Mouse (Mus musculus): ENCODE measurements around the gene Asxl1. TPM values are rescaled to one million over a fixed set of nuclear protein-coding genes. Genes with fewer than 3 reads are reported as not detected.

The Asxl1 gene
- total and polyA plus RNA-seq, 3 experiments: 15.2 to 35.5 TPM; not detected in 1

- no peaks in the 10 kb centered on the region; the same call in 1 of the 2 replicates for H3K79me2 ChIP-seq (ENCODE audit: control insufficient read depth, insufficient read depth, low read length, poor library complexity)
- no peak overlapping the region for H3K9ac ChIP-seq (ENCODE audit: control insufficient read depth, low read depth, low read length, poor library complexity, severe bottlenecking)
- DNase-seq (ENCODE audit: low read depth, low spot score): no peak
- H3K36me3 ChIP-seq (ENCODE audit: control insufficient read depth in 1 of 2, insufficient read depth in 2 of 2, low read length in 2 of 2): peaks cover 0 to 39% of the 10 kb centered on the region in 2 experiments; a peak in 2 of 4 replicates
- no peaks in the 10 kb centered on the region for H3K4me1 ChIP-seq (ENCODE audit: control insufficient read depth in 1 of 2, insufficient read depth in 2 of 2, low read length in 2 of 2)
- H3K27me3 ChIP-seq (ENCODE audit: control insufficient read depth in 1 of 2, insufficient read depth in 2 of 2, low read length in 2 of 2): no peaks in the 10 kb centered on the region
- H3K4me3 ChIP-seq (ENCODE audit: control insufficient read depth in 1 of 2, insufficient read depth in 1 of 2, low read depth in 2 of 2, low read length in 2 of 2): no peak overlapping the region
- TF ChIP-seq GABPA (IDR thresholded peaks at IDR 0.05; ENCODE audit: low read depth, low read length) (no peak), ZNF384 (IDR thresholded peaks at IDR 0.05; ENCODE audit: low read depth, low read length) (peak; percentile 52; the same call in 1 of the 2 replicates)
- H3K27ac ChIP-seq (ENCODE audit: control insufficient read depth, low read depth, low read length): no peak overlapping the region
- no peaks in the 10 kb centered on the region for H3K9me3 ChIP-seq (replicated peaks; ENCODE audit: insufficient read depth, low read length)
Measured at GRCm38 (mm10) chr2:153397790-153398515, 52.3 kb downstream of the Asxl1 start.

- H3K9ac ChIP-seq (ENCODE audit: control insufficient read depth, low read depth, low read length, poor library complexity, severe bottlenecking): no peak overlapping the region
- DNase-seq (ENCODE audit: low read depth, low spot score): no peak
- peaks cover 0 to 29% of the 10 kb centered on the region in 2 experiments; a peak in 2 of 4 replicates for H3K36me3 ChIP-seq (ENCODE audit: control insufficient read depth in 1 of 2, insufficient read depth in 2 of 2, low read length in 2 of 2)
- no peaks in the 10 kb centered on the region; the same call in 1 of the 2 replicates for H3K79me2 ChIP-seq (ENCODE audit: control insufficient read depth, insufficient read depth, low read length, poor library complexity)
- H3K9me3 ChIP-seq (replicated peaks; ENCODE audit: insufficient read depth, low read length): no peaks in the 10 kb centered on the region
- no peak for TF ChIP-seq CHD1 (IDR thresholded peaks at IDR 0.05; ENCODE audit: low read depth, low read length)
- TF ChIP-seq MXI1 (IDR thresholded peaks at IDR 0.05; ENCODE audit: low read depth, low read length): no peak
- no peak for TF ChIP-seq TCF12 (IDR thresholded peaks at IDR 0.05; ENCODE audit: low read depth, low read length)
- no peak for TF ChIP-seq NELFE (IDR thresholded peaks at IDR 0.05; ENCODE audit: low read depth, low read length)
- no peak for TF ChIP-seq ZNF384 (IDR thresholded peaks at IDR 0.05; ENCODE audit: low read depth, low read length)
- no peak for TF ChIP-seq SMC3 (IDR thresholded peaks at IDR 0.05; ENCODE audit: low read depth, low read length)
- no peak for TF ChIP-seq HCFC1 (IDR thresholded peaks at IDR 0.05; ENCODE audit: low read depth, low read length)
- TF ChIP-seq CHD2 (IDR thresholded peaks at IDR 0.05; ENCODE audit: low read length): no peak
- no peak for TF ChIP-seq ETS1 (IDR thresholded peaks at IDR 0.05; ENCODE audit: low read depth, low read length)
- no peak for TF ChIP-seq POLR2A (IDR thresholded peaks at IDR 0.05; ENCODE audit: control insufficient read depth in 1 of 2, insufficient read depth in 1 of 2, low read depth in 1 of 2, low read length in 2 of 2, poor library complexity in 1 of 2)
- no peak for TF ChIP-seq GABPA (IDR thresholded peaks at IDR 0.05; ENCODE audit: low read depth, low read length)
- no peak for TF ChIP-seq KAT2A (conservative IDR thresholded peaks at IDR 0.05; ENCODE audit: low read depth, low read length)
- TF ChIP-seq TBP (IDR thresholded peaks at IDR 0.05; ENCODE audit: low read depth, low read length): no peak
- no peak for TF ChIP-seq ELF1 (IDR thresholded peaks at IDR 0.05; ENCODE audit: low read depth, low read length)
- TF ChIP-seq ZKSCAN1 (IDR thresholded peaks at IDR 0.05; ENCODE audit: low read depth, low read length): no peak
- H3K4me3 ChIP-seq (ENCODE audit: control insufficient read depth in 1 of 2, insufficient read depth in 1 of 2, low read depth in 2 of 2, low read length in 2 of 2): no peak overlapping the region
- H3K27me3 ChIP-seq (ENCODE audit: control insufficient read depth in 1 of 2, insufficient read depth in 2 of 2, low read length in 2 of 2): no peaks in the 10 kb centered on the region
- H3K4me1 ChIP-seq (ENCODE audit: control insufficient read depth in 1 of 2, insufficient read depth in 2 of 2, low read length in 2 of 2): no peaks in the 10 kb centered on the region
- no peak overlapping the region for H3K27ac ChIP-seq (ENCODE audit: control insufficient read depth, low read depth, low read length)
Measured at GRCm38 (mm10) chr2:153399166-153399565, 53.5 kb downstream of the Asxl1 start.

Measured in MEL (cell line).